Mouse (Mus musculus): ENCODE measurements around the gene Hoxd11.

GRCm38 (mm10) chr2:74678891-74679595 is at the start of gene Hoxd11:
- TF ChIP-seq CTCF (IDR thresholded peaks at IDR 0.05), result no peak
- no peak for TF ChIP-seq EP300 (IDR thresholded peaks at IDR 0.05)
